Mouse (Mus musculus): Measurements from ENCODE around the gene Prr3. TPM values are rescaled to one million over a fixed set of nuclear protein-coding genes. Genes with fewer than 3 reads are reported as not detected.
A peak's percentile ranks its signal among the peaks of the same experiment; 100 is the strongest.
"Not testable (repeated sequence)": the region's sequence is repeated elsewhere in the genome, so short reads cannot be mapped to it uniquely, and the experiment has no call there.

Gene Prr3
- total and polyA plus RNA-seq, 2 experiments from 2014 or later: 0.61 to 8.6 TPM

GRCm38 (mm10) chr17:35939941-35940340, 40.1 kb downstream of the Prr3 start:
- TF ChIP-seq EP300 (IDR thresholded peaks at IDR 0.05; ENCODE audit: low read depth): no peak
- no peak for TF ChIP-seq CTCF (IDR thresholded peaks at IDR 0.05; ENCODE audit: low read depth)
- DNase-seq (ENCODE audit: low spot score) (no peak), ATAC-seq (ENCODE audit: insufficient read depth, low read depth) (no peak)
- no peak overlapping the region for H3K27ac ChIP-seq (ENCODE audit: low read depth)
- H3K27me3 ChIP-seq (ENCODE audit: control insufficient read depth, insufficient read depth, low read length): no peaks in the 10 kb centered on the region
- H3K9me3 ChIP-seq (replicated peaks; ENCODE audit: control insufficient read depth, low read length): no peaks in the 10 kb centered on the region
- no peak overlapping the region for H3K9ac ChIP-seq (replicated peaks; ENCODE audit: low read depth, low read length)
- WGBS: 66% methylated on average over 1 of the region's 1 CpGs
- H3K4me3 ChIP-seq (ENCODE audit: low read depth, low read length): no peak overlapping the region
- no peaks in the 10 kb centered on the region for H3K4me1 ChIP-seq (ENCODE audit: control insufficient read depth, insufficient read depth)
- H3K4me2 ChIP-seq (ENCODE audit: low read depth, low read length): no peak overlapping the region
- H3K36me3 ChIP-seq (replicated peaks; ENCODE audit: control insufficient read depth, insufficient read depth, low read length): no peaks in the 10 kb centered on the region

DNA sequence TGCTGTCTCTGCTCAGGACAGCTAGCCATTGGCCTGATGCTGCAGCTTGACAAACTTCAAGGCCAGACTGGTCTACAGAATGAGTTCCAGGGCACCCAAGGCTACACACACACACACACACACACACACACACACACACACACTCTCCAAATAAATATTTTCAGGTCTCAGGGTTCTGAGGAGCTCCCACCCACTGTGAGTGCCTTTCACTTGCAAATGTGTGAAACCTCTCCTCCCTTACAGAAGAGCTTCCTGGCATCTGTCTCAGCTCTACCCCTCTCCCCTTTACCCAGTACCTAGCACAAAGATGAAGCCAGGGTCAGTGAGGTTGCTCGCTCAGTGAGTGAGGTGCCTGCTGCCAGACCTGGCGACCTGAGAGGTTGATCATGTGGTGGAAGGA, 40.9 kb downstream of the Prr3 start:
- H3K27me3 ChIP-seq (ENCODE audit: control insufficient read depth, insufficient read depth, low read length): no peaks in the 10 kb centered on the region
- no peak overlapping the region for H3K27ac ChIP-seq (ENCODE audit: low read depth)
- ATAC-seq (ENCODE audit: insufficient read depth, low read depth) (no peak), DNase-seq (ENCODE audit: low spot score) (no peak)
- no peak overlapping the region for H3K9ac ChIP-seq (replicated peaks; ENCODE audit: low read depth, low read length)
- H3K36me3 ChIP-seq (replicated peaks; ENCODE audit: control insufficient read depth, insufficient read depth, low read length): no peaks in the 10 kb centered on the region
- H3K4me3 ChIP-seq (ENCODE audit: low read depth, low read length): no peak overlapping the region
- WGBS: 57% methylated on average over 2 of the region's 2 CpGs
- TF ChIP-seq EP300 (IDR thresholded peaks at IDR 0.05; ENCODE audit: low read depth): no peak
- TF ChIP-seq CTCF (IDR thresholded peaks at IDR 0.05; ENCODE audit: low read depth): no peak
- no peaks in the 10 kb centered on the region for H3K4me1 ChIP-seq (ENCODE audit: control insufficient read depth, insufficient read depth)
- no peak overlapping the region for H3K4me2 ChIP-seq (ENCODE audit: low read depth, low read length)
- no peaks in the 10 kb centered on the region for H3K9me3 ChIP-seq (replicated peaks; ENCODE audit: control insufficient read depth, low read length)

- Histone ChIP-seq H3K9me3 (replicated peaks; ENCODE audit: control insufficient read depth, low read length) (no peaks in the 10 kb centered on the region), H3K36me3 (replicated peaks; ENCODE audit: control insufficient read depth, insufficient read depth, low read length) (no peaks in the 10 kb centered on the region), H3K4me1 (ENCODE audit: control insufficient read depth, insufficient read depth) (no peaks in the 10 kb centered on the region), H3K27ac (ENCODE audit: low read depth) (no peak overlapping the region), H3K4me3 (ENCODE audit: low read depth, low read length) (no peak overlapping the region), H3K27me3 (ENCODE audit: control insufficient read depth, insufficient read depth, low read length) (no peaks in the 10 kb centered on the region), H3K4me2 (ENCODE audit: low read depth, low read length) (no peak overlapping the region), H3K9ac (replicated peaks; ENCODE audit: low read depth, low read length) (no peak overlapping the region)
- ATAC-seq (ENCODE audit: insufficient read depth, low read depth): peak; percentile 55; the same call in 1 of the 2 replicates
- TF ChIP-seq CTCF (IDR thresholded peaks at IDR 0.05; ENCODE audit: low read depth) (peak; percentile 77), EP300 (IDR thresholded peaks at IDR 0.05; ENCODE audit: low read depth) (no peak)
- peak; percentile 68 for DNase-seq (ENCODE audit: low spot score)
- WGBS: 27% methylated on average over 2 of the region's 2 CpGs
These were observed 42.2 kb downstream of the Prr3 start for GRCm38 (mm10) chr17:35937700-35938348.

DNA sequence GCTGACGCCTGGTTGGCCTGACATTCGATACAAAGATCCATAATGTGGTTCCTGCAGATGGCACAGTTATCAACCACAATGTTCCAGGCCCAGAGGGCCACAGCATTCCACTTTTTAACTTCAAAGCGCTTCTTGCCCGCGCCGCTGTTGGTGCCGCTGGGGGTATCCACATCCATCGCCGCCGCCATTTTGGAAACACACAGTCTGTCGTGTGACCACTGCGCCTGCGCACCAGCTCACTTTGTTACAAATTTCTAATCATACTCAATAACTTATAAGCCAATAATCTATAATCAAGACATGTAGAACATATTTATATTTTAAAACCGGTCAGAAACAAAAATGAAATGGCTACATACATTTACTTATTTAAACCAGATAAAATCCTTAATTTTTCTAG, 44.3 kb downstream of the Prr3 start:
- not testable (repeated sequence) for H3K27ac ChIP-seq (ENCODE audit: low read depth); ATAC-seq (ENCODE audit: insufficient read depth, low read depth); H3K9me3 ChIP-seq (replicated peaks; ENCODE audit: control insufficient read depth, low read length); DNase-seq (ENCODE audit: low spot score); H3K36me3 ChIP-seq (replicated peaks; ENCODE audit: control insufficient read depth, insufficient read depth, low read length); H3K4me3 ChIP-seq (ENCODE audit: low read depth, low read length); H3K9ac ChIP-seq (replicated peaks; ENCODE audit: low read depth, low read length); H3K27me3 ChIP-seq (ENCODE audit: control insufficient read depth, insufficient read depth, low read length); H3K4me2 ChIP-seq (ENCODE audit: low read depth, low read length); H3K4me1 ChIP-seq (ENCODE audit: control insufficient read depth, insufficient read depth)
- 87% methylated on average over 14 of the region's 14 CpGs for WGBS

GRCm38 (mm10) chr17:35932608-35933007, 47.4 kb downstream of the Prr3 start:
- WGBS: 93% methylated on average over 4 of the region's 4 CpGs
- H3K4me3 ChIP-seq (ENCODE audit: low read depth, low read length): no peak overlapping the region
- ATAC-seq (ENCODE audit: insufficient read depth, low read depth): no peak

DNA sequence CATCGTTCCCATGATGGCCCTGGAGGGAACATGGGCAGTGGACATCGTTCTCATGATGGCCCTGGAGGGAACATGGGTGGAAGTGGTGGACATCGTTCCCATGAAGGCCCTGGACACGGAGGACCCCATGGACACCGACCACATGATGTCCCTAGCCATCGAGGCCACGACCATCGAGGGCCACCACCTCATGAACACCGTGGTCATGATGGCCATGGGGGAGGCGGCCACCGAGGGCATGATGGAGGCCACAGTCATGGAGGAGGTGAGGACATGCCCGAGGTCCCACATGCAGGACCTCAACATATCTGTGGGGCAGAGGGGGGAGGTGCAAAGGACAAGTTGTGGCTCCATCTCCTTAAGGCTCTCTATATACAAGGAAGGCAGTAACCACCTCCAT, 49.4 kb downstream of the Prr3 start:
- Histone ChIP-seq H3K27me3 (ENCODE audit: control insufficient read depth, insufficient read depth, low read length) (no peaks in the 10 kb centered on the region), H3K36me3 (replicated peaks; ENCODE audit: control insufficient read depth, insufficient read depth, low read length) (peaks cover 52% of the 10 kb centered on the region), H3K4me2 (ENCODE audit: low read depth, low read length) (no peak overlapping the region), H3K4me1 (ENCODE audit: control insufficient read depth, insufficient read depth) (no peaks in the 10 kb centered on the region), H3K27ac (ENCODE audit: low read depth) (no peak overlapping the region), H3K9ac (replicated peaks; ENCODE audit: low read depth, low read length) (no peak overlapping the region), H3K9me3 (replicated peaks; ENCODE audit: control insufficient read depth, low read length) (no peaks in the 10 kb centered on the region), H3K4me3 (ENCODE audit: low read depth, low read length) (no peak overlapping the region)
- WGBS: 93% methylated on average over 12 of the region's 12 CpGs
- TF ChIP-seq CTCF (IDR thresholded peaks at IDR 0.05; ENCODE audit: low read depth): no peak
- ATAC-seq (ENCODE audit: insufficient read depth, low read depth) (no peak), DNase-seq (ENCODE audit: low spot score) (no peak)

More at GRCm38 (mm10) chr17:35932608-35933007, 47.4 kb downstream of the Prr3 start:
- DNase-seq (ENCODE audit: low spot score): no peak
- H3K4me1 ChIP-seq (ENCODE audit: control insufficient read depth, insufficient read depth): no peaks in the 10 kb centered on the region
- peaks cover 35% of the 10 kb centered on the region for H3K36me3 ChIP-seq (replicated peaks; ENCODE audit: control insufficient read depth, insufficient read depth, low read length)
- H3K27ac ChIP-seq (ENCODE audit: low read depth): no peak overlapping the region
- TF ChIP-seq EP300 (IDR thresholded peaks at IDR 0.05; ENCODE audit: low read depth) (no peak), CTCF (IDR thresholded peaks at IDR 0.05; ENCODE audit: low read depth) (no peak)
- H3K4me2 ChIP-seq (ENCODE audit: low read depth, low read length): no peak overlapping the region
- H3K9ac ChIP-seq (replicated peaks; ENCODE audit: low read depth, low read length): no peak overlapping the region
- no peaks in the 10 kb centered on the region for H3K27me3 ChIP-seq (ENCODE audit: control insufficient read depth, insufficient read depth, low read length)
- H3K9me3 ChIP-seq (replicated peaks; ENCODE audit: control insufficient read depth, low read length): no peaks in the 10 kb centered on the region

Data from heart, postnatal 0 days (tissue).